Mouse (Mus musculus): Measurements from ENCODE around the gene Eif2ak2. TPM values are rescaled to one million over a fixed set of nuclear protein-coding genes. Genes with fewer than 3 reads are reported as not detected.

Eif2ak2 gene
- polyA plus RNA-seq, 1 experiment from 2014 or later: 4.3 TPM

DNA sequence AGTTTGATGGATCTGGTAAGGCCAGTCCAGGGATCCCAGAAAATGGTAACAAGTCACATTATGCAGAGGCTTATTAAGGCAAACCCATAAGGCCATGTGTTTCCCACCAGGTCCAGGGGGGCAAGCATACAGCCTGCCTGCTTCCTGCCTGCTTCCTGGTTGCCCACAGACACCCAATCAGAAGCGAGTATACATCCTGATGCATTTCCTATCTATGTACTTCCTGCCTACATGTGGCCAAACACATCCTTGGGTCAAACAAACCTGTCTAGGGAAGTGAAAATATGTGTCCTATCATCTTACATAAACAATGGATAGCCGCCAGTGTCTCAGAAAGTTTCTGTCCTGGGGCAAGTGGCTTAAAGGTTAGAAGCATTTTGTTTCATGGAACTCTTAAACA, 20.8 kb upstream of the Eif2ak2 start:
- WGBS: 81% methylated on average over 2 of the region's 2 CpGs
- ATAC-seq (ENCODE audit: low FRiP score) (no peak), DNase-seq (ENCODE audit: low spot score) (no peak)
- Histone ChIP-seq H3K27me3 (ENCODE audit: control insufficient read depth, insufficient read depth, low read length) (no peaks in the 10 kb centered on the region), H3K4me2 (replicated peaks) (no peak overlapping the region), H3K4me1 (replicated peaks; ENCODE audit: control insufficient read depth, insufficient read depth, low read length) (no peaks in the 10 kb centered on the region), H3K9me3 (ENCODE audit: control insufficient read depth, low read length) (no peaks in the 10 kb centered on the region), H3K36me3 (replicated peaks; ENCODE audit: control insufficient read depth, insufficient read depth) (no peaks in the 10 kb centered on the region), H3K9ac (no peak overlapping the region), H3K4me3 (replicated peaks; ENCODE audit: low read length) (no peak overlapping the region), H3K27ac (no peak overlapping the region)

DNA sequence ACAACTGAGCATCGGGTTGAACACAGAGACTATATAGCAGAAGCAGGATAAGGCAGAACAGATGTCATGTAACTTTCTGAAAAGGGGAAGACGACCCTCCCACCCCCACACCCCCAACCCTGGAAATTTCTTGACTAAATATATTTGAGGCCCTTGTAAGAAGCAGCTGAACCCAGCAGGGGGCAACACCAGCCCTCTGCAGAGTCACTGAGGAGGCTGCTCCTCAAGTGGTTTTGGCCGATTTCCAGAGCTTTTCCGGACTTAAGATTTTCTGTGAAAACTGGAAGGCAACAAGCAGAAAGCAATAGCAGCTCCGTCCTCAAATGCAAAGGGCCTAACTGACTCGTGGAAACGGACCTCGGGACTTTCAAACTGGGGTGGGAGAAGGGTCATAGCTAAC, 13.0 kb upstream of the Eif2ak2 start:
- no peak overlapping the region for H3K4me3 ChIP-seq (replicated peaks; ENCODE audit: low read length)
- H3K4me2 ChIP-seq (replicated peaks): 0 out of 2 replicates have a peak overlapping the region, but pooled peaks have one; percentile 17
- H3K9ac ChIP-seq: no peak overlapping the region
- H3K9me3 ChIP-seq (ENCODE audit: control insufficient read depth, low read length): no peaks in the 10 kb centered on the region
- ATAC-seq (ENCODE audit: low FRiP score) (no peak; the same call in 1 of the 2 replicates), DNase-seq (ENCODE audit: low spot score) (peak; percentile 74)
- H3K4me1 ChIP-seq (replicated peaks; ENCODE audit: control insufficient read depth, insufficient read depth, low read length): no peaks in the 10 kb centered on the region
- no peak overlapping the region for H3K27ac ChIP-seq
- H3K27me3 ChIP-seq (ENCODE audit: control insufficient read depth, insufficient read depth, low read length): no peaks in the 10 kb centered on the region
- no peaks in the 10 kb centered on the region for H3K36me3 ChIP-seq (replicated peaks; ENCODE audit: control insufficient read depth, insufficient read depth)
- WGBS: 39% methylated on average over 8 of the region's 8 CpGs

DNA sequence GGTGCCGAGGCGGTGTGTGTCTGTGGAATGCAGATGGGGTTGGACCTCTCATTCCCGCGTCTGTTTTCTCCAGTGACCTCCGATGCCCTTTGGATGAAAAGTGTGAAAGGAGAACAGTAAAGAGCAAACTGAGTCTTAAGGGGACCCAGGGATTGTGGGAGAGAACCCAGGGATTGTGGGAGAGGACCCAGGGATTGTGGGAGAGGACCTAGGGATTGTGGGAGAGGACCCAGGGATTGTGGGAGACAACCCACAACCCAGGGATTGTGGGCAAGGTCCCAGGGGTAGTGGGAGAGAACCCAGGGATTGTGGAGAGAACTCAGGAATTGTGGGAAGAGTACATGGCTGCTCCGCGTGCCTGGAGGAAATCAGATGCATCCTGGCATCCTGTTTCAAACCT, 12.6 kb upstream of the Eif2ak2 start:
- WGBS: 83% methylated on average over 7 of the region's 7 CpGs
- DNase-seq (ENCODE audit: low spot score) (no peak), ATAC-seq (ENCODE audit: low FRiP score) (no peak)
- Histone ChIP-seq H3K9ac (no peak overlapping the region), H3K4me1 (replicated peaks; ENCODE audit: control insufficient read depth, insufficient read depth, low read length) (no peaks in the 10 kb centered on the region), H3K36me3 (replicated peaks; ENCODE audit: control insufficient read depth, insufficient read depth) (no peaks in the 10 kb centered on the region), H3K4me2 (replicated peaks) (no peak overlapping the region), H3K27me3 (ENCODE audit: control insufficient read depth, insufficient read depth, low read length) (no peaks in the 10 kb centered on the region), H3K27ac (no peak overlapping the region), H3K4me3 (replicated peaks; ENCODE audit: low read length) (no peak overlapping the region), H3K9me3 (ENCODE audit: control insufficient read depth, low read length) (no peaks in the 10 kb centered on the region)

DNA sequence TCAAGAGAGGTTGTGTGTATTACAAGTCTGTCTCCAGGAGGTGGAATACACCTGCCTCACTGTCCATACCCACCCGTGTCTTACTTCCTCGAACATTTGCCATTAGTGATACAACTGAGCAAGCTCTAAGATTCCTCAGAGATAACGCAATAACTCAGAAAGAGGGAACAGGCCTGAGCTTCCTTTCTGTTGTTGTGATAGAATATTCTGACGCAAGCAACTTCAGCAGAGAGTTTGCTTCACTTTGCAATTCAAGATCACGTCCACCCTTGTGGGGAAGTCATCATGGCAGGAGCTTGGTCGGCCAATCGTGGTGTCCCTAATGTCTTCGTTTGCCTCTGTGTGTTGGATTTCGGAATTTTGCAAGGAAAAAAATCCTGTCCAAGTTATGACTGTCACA, 8.6 kb upstream of the Eif2ak2 start:
- DNase-seq (ENCODE audit: low spot score) (no peak), ATAC-seq (ENCODE audit: low FRiP score) (no peak)
- 89% methylated on average over 9 of the region's 9 CpGs for WGBS
- no peak overlapping the region for H3K9ac ChIP-seq
- no peaks in the 10 kb centered on the region for H3K4me1 ChIP-seq (replicated peaks; ENCODE audit: control insufficient read depth, insufficient read depth, low read length)
- H3K4me2 ChIP-seq (replicated peaks): no peak overlapping the region
- no peaks in the 10 kb centered on the region for H3K36me3 ChIP-seq (replicated peaks; ENCODE audit: control insufficient read depth, insufficient read depth)
- H3K27ac ChIP-seq: no peak overlapping the region
- no peaks in the 10 kb centered on the region for H3K27me3 ChIP-seq (ENCODE audit: control insufficient read depth, insufficient read depth, low read length)
- H3K4me3 ChIP-seq (replicated peaks; ENCODE audit: low read length): no peak overlapping the region
- H3K9me3 ChIP-seq (ENCODE audit: control insufficient read depth, low read length): no peaks in the 10 kb centered on the region

DNA sequence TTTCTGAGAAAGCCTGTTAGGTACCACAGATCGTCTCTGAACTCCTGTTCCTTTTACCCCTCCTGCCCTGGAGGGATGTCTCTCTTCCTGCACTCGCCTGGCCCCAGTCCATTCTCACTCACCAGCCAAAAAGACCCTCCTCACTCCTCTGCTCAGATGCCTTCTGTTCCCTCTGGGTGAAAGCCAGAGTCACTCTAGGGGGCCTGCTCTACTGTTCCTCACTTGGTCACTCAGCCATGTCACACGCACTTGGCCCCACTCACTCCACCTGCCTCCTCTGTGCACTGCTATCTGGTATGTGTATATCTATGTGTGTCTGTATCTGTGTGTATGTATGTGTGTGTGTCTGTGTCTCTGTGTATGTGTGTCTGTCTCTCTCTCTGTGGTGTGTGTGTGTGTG, 6.8 kb upstream of the Eif2ak2 start:
- H3K4me2 ChIP-seq (replicated peaks): no peak overlapping the region
- WGBS: 37% methylated on average over 3 of the region's 3 CpGs
- no peak overlapping the region for H3K4me3 ChIP-seq (replicated peaks; ENCODE audit: low read length)
- H3K9ac ChIP-seq: no peak overlapping the region
- DNase-seq (ENCODE audit: low spot score) (peak; percentile 41), ATAC-seq (ENCODE audit: low FRiP score) (0 out of 2 replicates have a peak, but pooled peaks have one; percentile 24)
- no peaks in the 10 kb centered on the region for H3K27me3 ChIP-seq (ENCODE audit: control insufficient read depth, insufficient read depth, low read length)
- no peaks in the 10 kb centered on the region for H3K36me3 ChIP-seq (replicated peaks; ENCODE audit: control insufficient read depth, insufficient read depth)
- H3K27ac ChIP-seq: no peak overlapping the region
- H3K4me1 ChIP-seq (replicated peaks; ENCODE audit: control insufficient read depth, insufficient read depth, low read length): no peaks in the 10 kb centered on the region
- no peaks in the 10 kb centered on the region for H3K9me3 ChIP-seq (ENCODE audit: control insufficient read depth, low read length)

DNA sequence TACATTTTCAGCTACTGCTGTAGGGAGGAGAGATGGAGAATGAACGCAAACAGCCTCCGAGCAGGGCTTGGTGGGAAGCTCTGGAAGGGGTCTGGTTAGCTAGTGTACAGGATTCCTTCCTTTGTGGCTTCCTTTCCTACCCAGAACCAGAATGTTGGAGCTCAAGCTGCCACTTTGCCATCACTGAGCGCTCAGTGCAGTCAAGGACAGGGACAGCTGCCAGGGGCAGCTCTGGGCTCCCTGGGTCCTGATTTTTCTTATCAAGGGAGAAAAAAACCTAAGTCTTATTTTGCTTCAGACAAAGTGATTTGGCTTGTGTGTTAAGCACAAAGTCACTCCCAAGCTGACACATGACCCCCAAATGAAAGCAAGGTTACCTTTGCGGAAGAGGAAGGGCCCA, 6.2 kb upstream of the Eif2ak2 start:
- ATAC-seq (ENCODE audit: low FRiP score): no peak
- WGBS: 80% methylated on average over 4 of the region's 4 CpGs
- H3K9ac ChIP-seq: no peak overlapping the region
- no peaks in the 10 kb centered on the region for H3K36me3 ChIP-seq (replicated peaks; ENCODE audit: control insufficient read depth, insufficient read depth)
- H3K27ac ChIP-seq: no peak overlapping the region
- H3K4me3 ChIP-seq (replicated peaks; ENCODE audit: low read length): no peak overlapping the region
- DNase-seq (ENCODE audit: low spot score): no peak
- H3K4me2 ChIP-seq (replicated peaks): no peak overlapping the region
- H3K27me3 ChIP-seq (ENCODE audit: control insufficient read depth, insufficient read depth, low read length): no peaks in the 10 kb centered on the region
- H3K4me1 ChIP-seq (replicated peaks; ENCODE audit: control insufficient read depth, insufficient read depth, low read length): no peaks in the 10 kb centered on the region
- no peaks in the 10 kb centered on the region for H3K9me3 ChIP-seq (ENCODE audit: control insufficient read depth, low read length)

DNA sequence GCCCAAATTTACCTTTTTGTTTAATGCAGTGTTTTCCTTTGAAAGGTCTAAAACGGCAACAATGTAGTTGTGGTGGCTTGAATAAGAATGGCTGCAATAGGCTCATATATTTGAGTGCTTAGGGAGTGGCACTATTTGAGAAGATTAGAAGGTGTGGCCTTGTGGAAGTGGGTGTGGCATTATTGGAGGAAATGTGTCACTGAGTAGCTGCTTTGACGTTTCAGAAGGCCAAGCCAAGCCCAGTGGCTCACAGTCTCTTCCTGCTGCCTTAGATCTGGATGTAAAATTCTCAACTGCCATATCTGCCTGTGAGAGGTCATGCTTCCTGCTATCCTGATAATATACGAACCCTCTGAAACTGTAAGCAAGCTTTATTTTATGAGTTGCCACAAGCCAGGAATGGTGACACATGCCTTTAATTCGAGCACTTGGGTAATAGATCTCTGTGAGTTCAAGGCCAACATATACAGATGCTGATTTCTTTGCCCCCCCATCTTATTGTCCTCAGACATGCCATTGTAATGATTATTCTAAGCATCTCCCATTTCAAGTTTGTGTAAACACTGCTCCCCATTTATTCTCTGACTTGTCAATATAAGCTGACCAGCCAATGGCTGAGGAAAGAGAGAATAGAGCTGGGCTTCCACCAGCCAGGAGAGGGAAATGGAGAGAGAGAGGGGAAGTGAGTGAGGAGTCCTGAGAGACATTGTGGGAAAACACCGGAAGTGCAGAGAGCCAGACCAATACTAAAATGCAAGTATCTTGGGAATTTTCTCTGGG, 3.1 kb upstream of the Eif2ak2 start:
- Histone ChIP-seq H3K27ac (no peak overlapping the region), H3K4me3 (replicated peaks; ENCODE audit: low read length) (no peak overlapping the region), H3K9ac (no peak overlapping the region), H3K9me3 (ENCODE audit: control insufficient read depth, low read length) (no peaks in the 10 kb centered on the region), H3K4me1 (replicated peaks; ENCODE audit: control insufficient read depth, insufficient read depth, low read length) (no peaks in the 10 kb centered on the region), H3K36me3 (replicated peaks; ENCODE audit: control insufficient read depth, insufficient read depth) (no peaks in the 10 kb centered on the region), H3K27me3 (ENCODE audit: control insufficient read depth, insufficient read depth, low read length) (no peaks in the 10 kb centered on the region), H3K4me2 (replicated peaks) (no peak overlapping the region)
- WGBS: 84% methylated on average over 5 of the region's 5 CpGs
- ATAC-seq (ENCODE audit: low FRiP score): no peak
- DNase-seq (ENCODE audit: low spot score): no peak

DNA sequence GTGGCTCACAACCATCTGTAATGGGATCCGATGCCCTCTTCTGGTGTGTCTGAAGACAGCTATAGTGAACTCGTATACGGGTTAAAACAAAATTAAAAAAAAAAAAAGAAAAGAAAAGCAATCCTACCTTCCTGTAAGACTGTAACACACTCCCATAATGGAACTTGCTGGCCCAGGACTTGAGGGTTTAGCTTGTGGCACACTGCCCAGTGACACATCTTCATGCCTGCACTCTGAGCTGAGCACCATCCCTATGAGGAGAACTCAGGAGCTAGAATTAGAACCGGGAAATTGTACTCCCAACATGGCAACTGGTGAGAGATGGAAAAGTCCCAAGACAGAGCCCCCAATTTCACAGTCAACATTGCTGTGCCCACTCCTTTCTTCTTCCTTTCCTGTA, 918 bp upstream of the Eif2ak2 start:
- ATAC-seq (ENCODE audit: low FRiP score) (no peak), DNase-seq (ENCODE audit: low spot score) (no peak)
- WGBS: 97% methylated on average over 4 of the region's 4 CpGs
- Histone ChIP-seq H3K27ac (no peak overlapping the region), H3K9me3 (ENCODE audit: control insufficient read depth, low read length) (no peaks in the 10 kb centered on the region), H3K4me3 (replicated peaks; ENCODE audit: low read length) (no peak overlapping the region), H3K36me3 (replicated peaks; ENCODE audit: control insufficient read depth, insufficient read depth) (no peaks in the 10 kb centered on the region), H3K4me1 (replicated peaks; ENCODE audit: control insufficient read depth, insufficient read depth, low read length) (no peaks in the 10 kb centered on the region), H3K27me3 (ENCODE audit: control insufficient read depth, insufficient read depth, low read length) (no peaks in the 10 kb centered on the region), H3K9ac (no peak overlapping the region), H3K4me2 (replicated peaks) (no peak overlapping the region)

DNA sequence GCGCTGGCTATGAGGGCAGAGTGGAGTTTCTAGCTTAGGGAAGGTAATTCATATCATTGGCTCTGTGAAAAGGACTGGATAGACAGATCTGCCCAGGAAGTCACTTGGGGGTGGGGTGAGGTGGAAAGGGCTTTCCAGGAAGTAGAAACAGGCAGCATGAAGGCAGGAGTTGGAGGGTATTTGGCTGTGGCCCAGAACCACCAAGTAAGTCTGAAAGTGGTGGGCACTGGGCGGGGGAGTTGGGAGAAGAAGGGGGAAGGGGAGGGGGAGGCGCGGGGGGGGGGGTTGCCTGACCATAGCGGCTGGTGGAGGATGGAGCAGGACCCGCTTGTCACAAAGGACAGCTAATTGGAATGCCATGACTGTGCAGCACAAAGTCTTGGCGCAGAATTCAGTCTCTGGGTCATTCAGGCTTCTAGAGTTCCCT, 482 bp downstream of the Eif2ak2 start:
- Histone ChIP-seq H3K27me3 (ENCODE audit: control insufficient read depth, insufficient read depth, low read length) (no peaks in the 10 kb centered on the region), H3K4me1 (replicated peaks; ENCODE audit: control insufficient read depth, insufficient read depth, low read length) (no peaks in the 10 kb centered on the region), H3K27ac (0 out of 2 replicates have a peak overlapping the region, but pooled peaks have one; percentile 32), H3K9me3 (ENCODE audit: control insufficient read depth, low read length) (no peaks in the 10 kb centered on the region), H3K9ac (peak overlapping the region; percentile 55), H3K4me2 (replicated peaks) (peak overlapping the region; percentile 59), H3K4me3 (replicated peaks; ENCODE audit: low read length) (peak overlapping the region; percentile 39), H3K36me3 (replicated peaks; ENCODE audit: control insufficient read depth, insufficient read depth) (no peaks in the 10 kb centered on the region)
- 14% methylated on average over 4 of the region's 7 CpGs for WGBS
- ATAC-seq (ENCODE audit: low FRiP score) (peak; percentile 72), DNase-seq (ENCODE audit: low spot score) (no peak)

Data from hindbrain, embryonic 14.5 days (tissue).